In genomic region chr12:86076321-86076901, GRCm38 (mm10) we compare ENCODE assay signal across 8 mouse cellular contexts. TPM values are rescaled to one million over a fixed set of nuclear protein-coding genes. Genes with fewer than 3 reads are reported as not detected.
DNase-seq lines count a peak whose midpoint lies in the region; ATAC-seq and TF ChIP-seq lines count a peak whose summit lies in the region.

No protein-coding gene starts in this region.

- no peaks in the 10 kb centered on the region for H3K9me3 ChIP-seq in embryonic facial prominence, embryonic 11.5 days (replicated peaks; ENCODE audit: control insufficient read depth, low read length)
- H3K9me3 ChIP-seq in heart, embryonic 16.5 days (replicated peaks; ENCODE audit: control insufficient read depth, low read length), result no peaks in the 10 kb centered on the region

- H3K9ac ChIP-seq in liver, adult 2 months (ENCODE audit: low read depth, low read length), result no peak overlapping the region
- H3K9ac ChIP-seq in embryonic facial prominence, embryonic 11.5 days (replicated peaks; ENCODE audit: low read length), result peak overlapping the region; percentile 1; the same call in 1 of the 2 replicates
- H3K9ac ChIP-seq in heart, embryonic 16.5 days (ENCODE audit: low read length), result peak overlapping the region; percentile 50

- no peak for DNase-seq in liver, adult 2 months (ENCODE audit: extremely low read depth, low read depth, low spot score)
- DNase-seq in liver, result no peak
- no peak for DNase-seq in embryonic facial prominence, embryonic 11.5 days (ENCODE audit: low spot score)
- peak; percentile 66 to 72 for DNase-seq in kidney, postnatal 4 days
- peak; percentile 47 for DNase-seq in lung, postnatal 36 days
- DNase-seq in spleen, adult 18-20 months, result no peak

- 25% methylated on average over 13 of the region's 13 CpGs for WGBS in liver, adult 2 months
- 3% methylated on average over 13 of the region's 13 CpGs for WGBS in embryonic facial prominence, embryonic 11.5 days
- 12% methylated on average over 13 of the region's 13 CpGs for WGBS in heart, embryonic 16.5 days
- WGBS in small intestine, adult 2 months, result 25% methylated on average over 13 of the region's 13 CpGs

- H3K4me1 ChIP-seq in liver, adult 2 months (ENCODE audit: control insufficient read depth, insufficient read depth, low read length), result no peaks in the 10 kb centered on the region
- H3K4me1 ChIP-seq in embryonic facial prominence, embryonic 11.5 days (ENCODE audit: control insufficient read depth, insufficient read depth, low read length), result no peaks in the 10 kb centered on the region; the same call in 1 of the 2 replicates
- peaks cover 19% of the 10 kb centered on the region for H3K4me1 ChIP-seq in heart, embryonic 16.5 days (ENCODE audit: control insufficient read depth, insufficient read depth, low read length)
- 0 out of 2 replicates have a peak, but pooled peaks cover 2% of the 10 kb centered on the region for H3K4me1 ChIP-seq in small intestine, adult 2 months (ENCODE audit: control insufficient read depth, insufficient read depth, insufficient read length, low read length)

- peak overlapping the region; percentile 81 for H3K4me2 ChIP-seq in embryonic facial prominence, embryonic 11.5 days (ENCODE audit: low read depth, low read length)
- H3K4me2 ChIP-seq in heart, embryonic 16.5 days (ENCODE audit: low read depth, low read length), result peak overlapping the region; percentile 78

- peak; percentile 23; the same call in 1 of the 2 replicates for TF ChIP-seq CTCF in liver, adult 2 months (IDR thresholded peaks at IDR 0.05; ENCODE audit: low read depth, low read length)
- peak; percentile 35; the same call in 1 of the 2 replicates for TF ChIP-seq CTCF in small intestine, adult 2 months (IDR thresholded peaks at IDR 0.05; ENCODE audit: extremely low read depth, insufficient read length, insufficient replicate concordance, low read depth, low read length)

- H3K27ac ChIP-seq in liver, adult 2 months (replicated peaks; ENCODE audit: insufficient read depth, low read depth, low read length), result no peak overlapping the region
- no peak overlapping the region for H3K27ac ChIP-seq in embryonic facial prominence, embryonic 11.5 days (replicated peaks; ENCODE audit: low read depth, low read length)
- H3K27ac ChIP-seq in heart, embryonic 16.5 days (ENCODE audit: low read length), result no peak overlapping the region
- H3K27ac ChIP-seq in small intestine, adult 2 months (ENCODE audit: insufficient read depth, low read depth, low read length), result no peak overlapping the region

- ATAC-seq in embryonic facial prominence, embryonic 11.5 days (replicated peaks; ENCODE audit: insufficient number of reproducible peaks, low FRiP score, low TSS enrichment, low read depth), result no peak
- ATAC-seq in heart, embryonic 16.5 days (replicated peaks; ENCODE audit: extremely low read depth, insufficient read depth, low FRiP score), result no peak

- no peak for TF ChIP-seq POLR2A in liver, adult 2 months (IDR thresholded peaks at IDR 0.05; ENCODE audit: extremely low read depth, insufficient read depth, low read length)
- TF ChIP-seq POLR2A in small intestine, adult 2 months (IDR thresholded peaks at IDR 0.05; ENCODE audit: low read depth, low read length), result no peak

- no peaks in the 10 kb centered on the region for H3K36me3 ChIP-seq in liver, adult 2 months (ENCODE audit: control insufficient read depth, insufficient read depth, low read length)
- H3K36me3 ChIP-seq in embryonic facial prominence, embryonic 11.5 days (replicated peaks; ENCODE audit: control insufficient read depth, insufficient read depth, low read depth, low read length), result no peaks in the 10 kb centered on the region; the same call in 1 of the 2 replicates
- no peaks in the 10 kb centered on the region for H3K36me3 ChIP-seq in heart, embryonic 16.5 days (ENCODE audit: control insufficient read depth, insufficient read depth)
- no peaks in the 10 kb centered on the region for H3K36me3 ChIP-seq in small intestine, adult 2 months (ENCODE audit: control insufficient read depth, insufficient read depth, low read length)

- no peaks in the 10 kb centered on the region for H3K79me2 ChIP-seq in liver, adult 2 months (ENCODE audit: control insufficient read depth, insufficient read depth, low read length)

- H3K27me3 ChIP-seq in liver, adult 2 months (ENCODE audit: control insufficient read depth, insufficient read depth, low read length), result 0 out of 2 replicates have a peak, but pooled peaks cover 3% of the 10 kb centered on the region
- no peaks in the 10 kb centered on the region for H3K27me3 ChIP-seq in embryonic facial prominence, embryonic 11.5 days (ENCODE audit: control insufficient read depth, insufficient read depth, low read length)
- H3K27me3 ChIP-seq in heart, embryonic 16.5 days (ENCODE audit: control insufficient read depth, insufficient read depth, low read length), result no peaks in the 10 kb centered on the region
- H3K27me3 ChIP-seq in small intestine, adult 2 months (ENCODE audit: control insufficient read depth, insufficient read depth, low read length), result peaks cover 9% of the 10 kb centered on the region; the same call in 1 of the 2 replicates

- no peak overlapping the region for H3K4me3 ChIP-seq in liver, adult 2 months (ENCODE audit: insufficient read depth, low read depth, low read length)
- H3K4me3 ChIP-seq in embryonic facial prominence, embryonic 11.5 days (ENCODE audit: low read depth, low read length), result peak overlapping the region; percentile 53
- H3K4me3 ChIP-seq in heart, embryonic 16.5 days (ENCODE audit: low read length), result peak overlapping the region; percentile 65
- H3K4me3 ChIP-seq in small intestine, adult 2 months (ENCODE audit: low read depth, low read length), result peak overlapping the region; percentile 47

RNA-seq across cellular contexts. Expression of gene Tgfb3, which starts 2.4 kb away (rescaled TPM):
- 0.46 and 0.54 TPM in 2 replicates for total RNA-seq in liver, adult 2 months (2014; rRNA removed)
- polyA plus RNA-seq in liver, adult 2 months (2012; rRNA removed), result 0.68 and 0.84 TPM in 2 replicates
- polyA plus RNA-seq in embryonic facial prominence, embryonic 11.5 days (2014; fragmentation: Nextera tagmentation; extraction: Ambion mirVana), result 12.1 and 13.1 TPM in 2 replicates
- 23.9 and 26.1 TPM in 2 replicates for polyA plus RNA-seq in heart, embryonic 16.5 days (2015; fragmentation: Nextera tagmentation; extraction: Ambion mirVana)
- 2.9 and 3.2 TPM in 2 replicates for polyA plus RNA-seq in small intestine, adult 2 months (2012; rRNA removed)

RNA-seq across cellular contexts. Expression of gene Ift43, which starts 5.9 kb away (rescaled TPM):
- 3.5 and 6.0 TPM in 2 replicates for total RNA-seq in liver, adult 2 months (2014; rRNA removed)
- polyA plus RNA-seq in liver, adult 2 months (2012; rRNA removed), result 3.9 and 4.5 TPM in 2 replicates
- 71.0 and 80.3 TPM in 2 replicates for polyA plus RNA-seq in embryonic facial prominence, embryonic 11.5 days (2014; fragmentation: Nextera tagmentation; extraction: Ambion mirVana)
- 116 and 118 TPM in 2 replicates for polyA plus RNA-seq in heart, embryonic 16.5 days (2015; fragmentation: Nextera tagmentation; extraction: Ambion mirVana)
- 6.1 and 15.2 TPM in 2 replicates for polyA plus RNA-seq in small intestine, adult 2 months (2012; rRNA removed)

Comparison
In these comparisons a context has a peak if more than half of its experiments do, and no peak if none do; other contexts are left out.
1. DNase-seq: peak in kidney, postnatal 4 days (2 of 2) and lung, postnatal 36 days (single experiment); none in liver, adult 2 months (single experiment), liver (single experiment), embryonic facial prominence, embryonic 11.5 days (single experiment) and spleen, adult 18-20 months (0 of 2).